Mouse (Mus musculus): ENCODE data around the gene Lpp. TPM values are rescaled to one million over a fixed set of nuclear protein-coding genes. Genes with fewer than 3 reads are reported as not detected.

Lpp gene
- polyA plus RNA-seq, 1 experiment: 18.7 TPM

DNA sequence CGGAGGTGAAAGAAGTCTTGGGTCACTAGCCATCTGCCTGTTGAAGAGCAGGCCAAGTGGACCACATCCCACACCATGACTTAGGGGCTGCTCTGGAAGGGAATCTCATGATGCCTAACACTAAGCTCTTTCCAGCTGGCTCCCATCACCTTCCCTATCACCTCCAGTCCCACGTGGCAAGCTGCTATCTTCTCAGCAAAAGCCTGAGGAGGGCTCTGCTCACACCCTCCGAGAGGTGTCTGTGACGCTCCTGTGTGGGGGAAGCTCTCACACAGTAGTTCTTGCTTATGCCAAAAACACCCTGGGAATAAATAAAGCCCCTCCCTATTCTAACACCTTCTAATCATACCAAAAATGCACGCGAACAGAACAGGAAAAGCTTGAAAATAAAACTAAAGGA, 26.2 kb upstream of the Lpp start:
- TF ChIP-seq POLR2A (IDR thresholded peaks at IDR 0.05; ENCODE audit: borderline replicate concordance, extremely low read depth, low read depth, low read length) (no peak), CTCF (IDR thresholded peaks at IDR 0.05; ENCODE audit: insufficient read depth, low read length) (no peak)
- 45% methylated on average over 6 of the region's 6 CpGs for WGBS
- no peak for DNase-seq
- Histone ChIP-seq H3K4me3 (replicated peaks; ENCODE audit: extremely low read depth, low read depth, low read length) (no peak overlapping the region), H3K4me1 (ENCODE audit: control insufficient read depth, insufficient read depth, low read length) (no peaks in the 10 kb centered on the region; the same call in 1 of the 2 replicates)

DNA sequence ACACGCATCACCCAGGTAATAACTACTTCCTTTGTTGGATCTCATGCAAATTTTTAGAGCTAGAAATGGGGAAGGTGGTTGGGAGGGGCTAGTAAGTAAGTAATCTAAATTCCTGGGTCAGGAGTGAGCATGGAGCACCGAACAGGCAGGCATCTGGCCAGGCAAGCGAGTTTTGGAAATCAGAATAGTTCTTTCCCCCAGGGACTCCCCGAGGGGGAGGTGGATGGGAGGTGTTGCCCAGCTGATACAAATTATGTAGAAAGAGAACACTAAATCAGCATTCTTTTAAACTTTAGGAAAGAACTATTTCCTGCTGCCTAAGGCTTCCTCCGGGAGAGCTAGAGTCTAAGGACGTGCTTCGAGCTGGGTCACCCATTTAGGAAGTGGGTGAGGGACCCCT, 25.8 kb upstream of the Lpp start:
- TF ChIP-seq POLR2A (IDR thresholded peaks at IDR 0.05; ENCODE audit: borderline replicate concordance, extremely low read depth, low read depth, low read length) (no peak), CTCF (IDR thresholded peaks at IDR 0.05; ENCODE audit: insufficient read depth, low read length) (no peak)
- no peak for DNase-seq
- WGBS: 33% methylated on average over 7 of the region's 7 CpGs

DNA sequence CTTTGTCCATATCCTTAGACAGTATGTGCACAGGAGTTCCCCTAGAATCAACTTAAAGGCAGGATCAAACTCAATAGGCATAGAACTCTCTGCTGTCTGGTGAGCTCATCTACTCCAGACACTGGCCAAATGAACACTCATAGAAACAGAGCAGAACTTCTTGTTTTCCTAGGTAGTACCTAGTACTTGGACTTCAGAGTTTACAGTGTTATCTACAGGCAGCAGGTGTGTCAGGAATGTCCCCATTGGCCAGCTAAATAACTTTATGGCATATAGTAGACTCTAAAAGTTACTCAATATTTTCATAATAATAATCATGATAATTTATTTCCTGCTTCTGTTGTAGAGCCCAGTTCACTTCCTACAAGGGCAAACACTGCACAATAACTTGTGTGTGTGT, 16.8 kb upstream of the Lpp start:
- TF ChIP-seq POLR2A (IDR thresholded peaks at IDR 0.05; ENCODE audit: borderline replicate concordance, extremely low read depth, low read depth, low read length) (no peak), CTCF (IDR thresholded peaks at IDR 0.05; ENCODE audit: insufficient read depth, low read length) (no peak)
- no peak for DNase-seq
- no peaks in the 10 kb centered on the region for H3K4me1 ChIP-seq (ENCODE audit: control insufficient read depth, insufficient read depth, low read length)
- no peak overlapping the region for H3K4me3 ChIP-seq (replicated peaks; ENCODE audit: extremely low read depth, low read depth, low read length)

More for the DNA sequence above, 25.8 kb upstream of the Lpp start:
- Histone ChIP-seq H3K4me3 (replicated peaks; ENCODE audit: extremely low read depth, low read depth, low read length) (no peak overlapping the region), H3K4me1 (ENCODE audit: control insufficient read depth, insufficient read depth, low read length) (no peaks in the 10 kb centered on the region; the same call in 1 of the 2 replicates)

DNA sequence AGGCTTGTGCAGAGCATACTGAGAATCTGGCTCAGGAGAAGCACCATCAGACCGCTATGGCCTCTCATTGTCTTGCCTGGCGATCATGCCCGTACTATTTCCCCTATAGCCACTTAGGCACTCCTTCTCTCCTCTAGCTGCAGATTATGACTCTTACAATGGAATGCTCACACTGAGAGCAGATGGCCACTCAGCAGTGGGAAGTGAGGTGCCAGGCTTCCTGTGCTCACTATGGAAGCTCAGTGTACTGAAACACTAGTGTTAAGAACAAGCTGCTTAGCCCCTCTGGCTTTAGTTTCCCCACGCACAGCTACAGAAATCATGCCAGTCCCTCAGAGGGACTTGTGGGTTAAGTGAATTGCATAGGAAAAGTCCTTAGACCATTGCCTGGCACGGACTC, 2.7 kb upstream of the Lpp start:
- Histone ChIP-seq H3K4me3 (replicated peaks; ENCODE audit: extremely low read depth, low read depth, low read length) (no peak overlapping the region), H3K4me1 (ENCODE audit: control insufficient read depth, insufficient read depth, low read length) (peaks cover 4% of the 10 kb centered on the region)
- DNase-seq: no peak
- TF ChIP-seq POLR2A (IDR thresholded peaks at IDR 0.05; ENCODE audit: borderline replicate concordance, extremely low read depth, low read depth, low read length): no peak
- no peak for TF ChIP-seq CTCF (IDR thresholded peaks at IDR 0.05; ENCODE audit: insufficient read depth, low read length)
- 76% methylated on average over 5 of the region's 5 CpGs for WGBS

DNA sequence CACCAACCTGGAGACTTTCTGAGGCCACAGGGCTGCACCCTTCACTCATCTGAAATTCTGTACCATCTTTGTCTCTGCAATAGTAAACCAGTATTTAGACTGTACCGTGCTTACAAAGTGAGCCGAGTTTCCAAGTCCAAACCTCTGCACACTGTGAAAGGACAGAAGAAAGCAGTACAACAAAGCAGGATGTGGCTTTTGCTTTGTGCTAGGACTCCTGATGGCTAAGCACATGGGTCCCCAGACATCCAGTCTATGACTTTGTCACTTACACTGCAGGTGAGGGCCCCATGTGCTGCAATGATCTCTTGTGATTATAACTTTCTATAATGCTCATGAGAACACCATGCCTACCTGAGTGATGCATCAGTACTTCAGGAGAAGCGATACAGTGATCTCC, 2.2 kb upstream of the Lpp start:
- DNase-seq: no peak
- H3K4me1 ChIP-seq (ENCODE audit: control insufficient read depth, insufficient read depth, low read length): peaks cover 4% of the 10 kb centered on the region
- no peak overlapping the region for H3K4me3 ChIP-seq (replicated peaks; ENCODE audit: extremely low read depth, low read depth, low read length)
- no peak for TF ChIP-seq CTCF (IDR thresholded peaks at IDR 0.05; ENCODE audit: insufficient read depth, low read length)
- no peak for TF ChIP-seq POLR2A (IDR thresholded peaks at IDR 0.05; ENCODE audit: borderline replicate concordance, extremely low read depth, low read depth, low read length)
- WGBS: 87% methylated on average over 3 of the region's 3 CpGs

DNA sequence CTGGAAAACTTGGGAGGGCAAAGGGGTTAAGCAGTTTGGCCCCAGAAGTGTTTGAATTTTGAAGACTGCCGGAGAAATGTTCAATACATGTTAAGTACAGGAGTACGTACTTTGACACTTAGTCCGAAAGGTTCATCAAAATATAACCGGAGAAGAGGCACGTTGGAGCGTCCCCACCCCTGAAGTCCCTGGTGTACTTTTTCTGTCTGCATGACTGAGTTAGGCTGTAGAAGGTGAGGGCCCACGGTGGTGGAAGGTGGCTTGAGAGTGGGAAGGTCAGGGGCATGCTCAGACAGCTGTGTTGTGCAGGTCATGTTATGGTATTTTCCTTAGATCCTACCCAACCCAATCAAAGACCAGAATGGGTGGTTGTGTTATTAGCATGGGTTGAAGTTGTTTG, 1.4 kb upstream of the Lpp start:
- Histone ChIP-seq H3K4me1 (ENCODE audit: control insufficient read depth, insufficient read depth, low read length) (peaks cover 4% of the 10 kb centered on the region), H3K4me3 (replicated peaks; ENCODE audit: extremely low read depth, low read depth, low read length) (no peak overlapping the region)
- 81% methylated on average over 7 of the region's 7 CpGs for WGBS
- TF ChIP-seq POLR2A (IDR thresholded peaks at IDR 0.05; ENCODE audit: borderline replicate concordance, extremely low read depth, low read depth, low read length) (no peak), CTCF (IDR thresholded peaks at IDR 0.05; ENCODE audit: insufficient read depth, low read length) (no peak)
- DNase-seq: no peak

DNA sequence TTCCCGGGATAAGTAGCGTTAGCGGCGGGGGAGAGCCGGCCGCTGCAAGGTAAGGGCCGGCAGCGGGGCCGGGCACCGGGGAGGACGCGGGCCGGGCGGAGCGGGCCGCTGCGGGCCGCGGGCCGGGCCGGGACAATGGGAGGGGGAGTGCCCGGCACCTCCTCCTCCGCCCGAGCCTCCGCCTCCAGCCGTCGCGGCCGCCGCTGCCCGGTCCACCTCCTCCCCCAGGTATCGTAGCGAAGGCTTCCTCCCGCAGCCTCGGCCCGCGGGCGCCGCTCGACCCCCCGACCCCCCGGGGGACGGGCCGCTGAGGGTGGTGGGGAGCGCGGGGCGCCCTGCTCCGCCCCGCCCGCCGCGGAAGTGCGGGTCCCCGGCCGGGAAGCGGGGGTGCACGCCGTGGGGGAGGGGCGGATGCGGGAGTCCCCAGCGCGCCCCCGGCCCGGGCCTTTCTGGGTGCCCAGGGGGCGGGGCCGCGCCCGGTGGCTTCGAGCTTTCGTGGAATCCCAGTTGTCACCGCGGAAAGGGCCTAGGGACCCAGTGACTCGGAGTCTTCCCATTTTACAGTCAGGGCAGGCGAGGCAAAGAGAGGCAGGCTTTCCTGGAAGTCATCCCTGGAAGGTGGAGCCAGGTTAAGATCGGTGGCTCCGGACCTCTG, 376 bp downstream of the Lpp start:
- TF ChIP-seq CTCF (IDR thresholded peaks at IDR 0.05; ENCODE audit: insufficient read depth, low read length) (no peak), POLR2A (IDR thresholded peaks at IDR 0.05; ENCODE audit: borderline replicate concordance, extremely low read depth, low read depth, low read length) (no peak; the same call in 1 of the 2 replicates)
- WGBS: 2% methylated on average over 63 of the region's 76 CpGs

DNA sequence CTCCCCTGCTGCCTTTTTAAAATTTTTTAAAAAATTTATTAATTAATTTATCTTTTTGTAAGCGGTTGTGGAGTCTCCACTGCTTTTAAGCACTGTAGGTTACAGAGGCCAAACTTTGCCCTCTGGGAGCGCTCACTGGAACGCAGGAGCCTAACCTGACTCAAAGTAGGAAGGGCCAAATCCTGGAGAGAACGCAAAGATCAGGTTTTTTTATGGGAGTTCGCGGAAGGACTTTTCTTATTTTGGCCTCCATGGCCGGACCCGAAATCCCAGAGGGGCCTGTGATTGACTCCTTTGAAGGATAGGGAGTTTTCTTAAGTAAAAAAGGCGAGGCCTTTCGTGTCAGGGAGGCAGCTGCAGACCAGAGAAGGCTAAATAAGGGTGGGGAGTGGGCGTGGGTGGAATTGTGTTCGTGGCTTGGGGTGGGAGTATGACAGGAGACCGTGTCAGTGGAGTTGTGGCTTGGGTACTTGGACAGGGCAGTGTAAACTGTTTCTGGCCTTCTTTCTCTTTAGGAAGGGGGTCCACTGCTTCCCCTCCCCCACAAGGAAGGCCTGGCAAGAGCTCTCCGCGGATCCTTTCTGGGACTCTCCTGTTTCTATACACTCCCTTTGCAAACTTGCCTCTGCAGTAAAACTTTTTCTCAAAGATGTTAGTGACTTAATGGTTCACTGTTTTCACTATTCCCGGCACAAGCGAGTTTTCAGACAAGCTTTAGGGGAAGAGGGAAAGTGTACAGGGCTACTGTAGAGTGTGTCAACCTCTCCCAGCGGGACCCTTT, 1.1 kb downstream of the Lpp start:
- no peak for TF ChIP-seq CTCF (IDR thresholded peaks at IDR 0.05; ENCODE audit: insufficient read depth, low read length)
- TF ChIP-seq POLR2A (IDR thresholded peaks at IDR 0.05; ENCODE audit: borderline replicate concordance, extremely low read depth, low read depth, low read length): no peak
- H3K4me3 ChIP-seq (replicated peaks; ENCODE audit: extremely low read depth, low read depth, low read length): peak overlapping the region; percentile 90
- WGBS: 9% methylated on average over 18 of the region's 18 CpGs
- peaks cover 11% of the 10 kb centered on the region for H3K4me1 ChIP-seq (ENCODE audit: control insufficient read depth, insufficient read depth, low read length)
- DNase-seq: peak; percentile 50

More for the DNA sequence above, 376 bp downstream of the Lpp start:
- H3K4me1 ChIP-seq (ENCODE audit: control insufficient read depth, insufficient read depth, low read length): peaks cover 7% of the 10 kb centered on the region
- DNase-seq: peak; percentile 82
- H3K4me3 ChIP-seq (replicated peaks; ENCODE audit: extremely low read depth, low read depth, low read length): peak overlapping the region; percentile 90

DNA sequence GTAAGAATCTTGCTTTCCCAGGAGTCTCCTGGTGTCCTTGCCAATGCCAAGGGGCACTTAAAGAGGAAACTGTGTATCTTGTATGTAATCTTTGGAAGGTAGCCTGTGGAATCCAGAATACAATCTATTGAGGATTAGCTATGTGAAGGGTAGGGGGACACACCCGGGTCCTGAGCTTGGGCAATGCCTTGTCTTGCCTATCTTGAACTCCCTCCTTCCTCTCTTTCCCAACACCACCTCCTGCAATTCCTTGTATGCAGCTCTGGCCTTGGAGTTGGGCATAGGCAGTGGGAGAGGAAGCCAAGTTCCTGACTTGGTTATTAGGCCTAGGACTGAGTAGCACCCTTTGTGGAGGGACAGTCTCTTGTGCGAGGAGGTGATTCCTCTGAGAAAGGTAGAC, 1.8 kb downstream of the Lpp start:
- WGBS: 45% methylated on average over 2 of the region's 2 CpGs
- Histone ChIP-seq H3K4me3 (replicated peaks; ENCODE audit: extremely low read depth, low read depth, low read length) (no peak overlapping the region), H3K4me1 (ENCODE audit: control insufficient read depth, insufficient read depth, low read length) (peaks cover 16% of the 10 kb centered on the region)
- DNase-seq: no peak
- TF ChIP-seq CTCF (IDR thresholded peaks at IDR 0.05; ENCODE audit: insufficient read depth, low read length) (no peak), POLR2A (IDR thresholded peaks at IDR 0.05; ENCODE audit: borderline replicate concordance, extremely low read depth, low read depth, low read length) (no peak)

DNA sequence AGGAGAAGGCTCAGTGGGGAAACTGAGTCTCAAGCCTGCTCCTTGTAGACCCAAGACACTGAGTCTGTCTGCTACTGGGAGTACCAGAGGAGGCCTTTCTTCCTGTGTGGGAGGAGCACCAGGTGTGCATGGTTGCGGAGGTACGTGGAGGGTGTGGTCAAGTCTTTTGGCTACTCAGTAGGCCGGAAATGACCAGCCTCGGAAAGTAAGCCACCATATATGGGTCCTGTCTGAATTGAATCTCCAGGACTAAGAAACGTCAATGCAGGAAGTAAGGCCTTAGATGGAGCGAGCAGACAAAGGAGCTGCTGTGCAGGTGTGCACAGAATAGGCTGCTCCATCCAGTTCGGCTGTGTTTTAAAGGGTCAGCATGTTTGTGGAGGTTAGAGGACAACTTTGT, 3.2 kb downstream of the Lpp start:
- DNase-seq: no peak
- H3K4me3 ChIP-seq (replicated peaks; ENCODE audit: extremely low read depth, low read depth, low read length): no peak overlapping the region
- TF ChIP-seq POLR2A (IDR thresholded peaks at IDR 0.05; ENCODE audit: borderline replicate concordance, extremely low read depth, low read depth, low read length): no peak
- no peak for TF ChIP-seq CTCF (IDR thresholded peaks at IDR 0.05; ENCODE audit: insufficient read depth, low read length)
- H3K4me1 ChIP-seq (ENCODE audit: control insufficient read depth, insufficient read depth, low read length): peaks cover 14% of the 10 kb centered on the region
- WGBS: 66% methylated on average over 7 of the region's 7 CpGs

All from lung, adult 2 months (tissue).